Mouse (Mus musculus) c-Kit-positive CD71-positive TER-119-negative erythroid progenitor cells, embryonic 14.5 days (primary cell): ENCODE measurements around the gene Psmc5.

ENCODE experiments used
- DNase-seq: peaks from one replicate; pipeline ENCODE4 v3.0.0-alpha.2; 2013; ENCODE audit warnings: low read depth

Psmc5 gene

DNA sequence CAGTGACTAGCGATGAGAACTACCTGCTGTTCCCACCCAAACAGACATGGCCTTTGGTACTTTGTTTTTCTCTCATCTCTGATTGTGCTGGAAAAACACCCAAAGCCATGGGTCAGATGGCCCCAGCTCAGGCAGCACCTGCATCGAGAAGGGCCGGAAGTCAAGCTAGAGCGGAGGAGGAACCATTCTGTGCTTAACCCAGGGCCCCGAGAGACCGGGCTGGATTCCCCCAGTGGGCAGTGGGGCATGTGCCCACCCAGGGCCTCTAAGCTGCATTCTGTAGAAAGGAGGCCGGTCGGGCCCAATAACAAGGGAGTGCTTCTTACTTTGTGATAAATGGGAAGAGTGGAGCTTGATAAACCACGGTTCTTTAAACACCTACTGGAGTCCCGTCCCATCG is 52.2 kb downstream of the Psmc5 start:
- no peak for DNase-seq

DNA sequence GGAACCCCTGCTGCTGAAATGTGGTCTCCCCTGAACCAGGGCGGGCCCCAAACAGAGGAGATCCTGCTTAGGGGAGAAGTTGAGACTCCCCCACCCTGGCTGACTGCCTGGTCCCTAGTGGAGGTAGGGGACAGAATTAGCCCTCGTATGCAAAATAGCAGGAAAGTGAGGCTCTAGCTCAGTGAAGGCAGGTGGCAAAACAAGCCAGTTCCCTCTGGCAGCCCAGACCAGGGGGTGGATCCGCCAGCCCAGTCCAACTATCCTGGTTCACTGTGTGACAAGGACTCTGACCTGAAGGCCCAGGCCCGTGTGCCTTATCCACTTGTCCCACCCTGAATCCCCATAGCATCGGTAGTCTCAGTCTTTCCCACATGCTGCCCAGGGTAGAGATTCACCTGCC is 54.2 kb downstream of the Psmc5 start:
- no peak for DNase-seq
